Mouse (Mus musculus): Measurements from ENCODE around the gene Akt1. TPM values are rescaled to one million over a fixed set of nuclear protein-coding genes. Genes with fewer than 3 reads are reported as not detected.

Akt1 gene
- polyA plus RNA-seq, 1 experiment from 2014 or later: 80.0 TPM

- Histone ChIP-seq H3K27ac (replicated peaks) (no peak overlapping the region), H3K36me3 (no peaks in the 10 kb centered on the region), H3K9ac (replicated peaks) (no peak overlapping the region), H3K4me2 (replicated peaks) (no peak overlapping the region), H3K9me3 (no peaks in the 10 kb centered on the region), H3K27me3 (no peaks in the 10 kb centered on the region; the same call in 1 of the 2 replicates), H3K4me1 (peaks cover 12% of the 10 kb centered on the region), H3K4me3 (no peak overlapping the region)
- ATAC-seq (ENCODE audit: low FRiP score, low read depth): no peak
- WGBS: 83% methylated on average over 5 of the region's 5 CpGs
Observed at GRCm38 (mm10) chr12:112630796-112631195, 43.9 kb downstream of the Akt1 start.

- Histone ChIP-seq H3K9me3 (no peaks in the 10 kb centered on the region), H3K27me3 (no peaks in the 10 kb centered on the region; the same call in 1 of the 2 replicates), H3K4me3 (no peak overlapping the region), H3K27ac (replicated peaks) (no peak overlapping the region), H3K4me1 (peaks cover 12% of the 10 kb centered on the region), H3K36me3 (no peaks in the 10 kb centered on the region), H3K4me2 (replicated peaks) (no peak overlapping the region), H3K9ac (replicated peaks) (no peak overlapping the region)
- no peak for ATAC-seq (ENCODE audit: low FRiP score, low read depth)
- WGBS: 94% methylated on average over 12 of the region's 12 CpGs
Observed at GRCm38 (mm10) chr12:112630029-112630428, 44.7 kb downstream of the Akt1 start.

GRCm38 (mm10) chr12:112628928-112629721, 45.6 kb downstream of the Akt1 start:
- no peaks in the 10 kb centered on the region for H3K9me3 ChIP-seq
- H3K27ac ChIP-seq (replicated peaks): no peak overlapping the region
- WGBS: 39% methylated on average over 19 of the region's 19 CpGs
- peak overlapping the region; percentile 14; the same call in 1 of the 2 replicates for H3K4me3 ChIP-seq
- H3K4me2 ChIP-seq (replicated peaks): peak overlapping the region; percentile 46
- ATAC-seq (ENCODE audit: low FRiP score, low read depth): peak; percentile 80
- no peaks in the 10 kb centered on the region for H3K36me3 ChIP-seq
- H3K27me3 ChIP-seq: no peaks in the 10 kb centered on the region; the same call in 1 of the 2 replicates
- H3K9ac ChIP-seq (replicated peaks): 0 out of 2 replicates have a peak overlapping the region, but pooled peaks have one; percentile 15
- peaks cover 12% of the 10 kb centered on the region for H3K4me1 ChIP-seq

- Histone ChIP-seq H3K27ac (replicated peaks) (no peak overlapping the region), H3K4me3 (no peak overlapping the region), H3K36me3 (no peaks in the 10 kb centered on the region), H3K4me2 (replicated peaks) (no peak overlapping the region), H3K9me3 (no peaks in the 10 kb centered on the region), H3K9ac (replicated peaks) (no peak overlapping the region), H3K27me3 (0 out of 2 replicates have a peak, but pooled peaks cover 4% of the 10 kb centered on the region), H3K4me1 (peaks cover 17% of the 10 kb centered on the region)
- no peak for ATAC-seq (ENCODE audit: low FRiP score, low read depth)
- 89% methylated on average over 6 of the region's 6 CpGs for WGBS
Observed at GRCm38 (mm10) chr12:112628197-112628596, 46.5 kb downstream of the Akt1 start.

- H3K4me3 ChIP-seq: no peak overlapping the region
- H3K27ac ChIP-seq (replicated peaks): no peak overlapping the region
- no peaks in the 10 kb centered on the region for H3K36me3 ChIP-seq
- H3K27me3 ChIP-seq: peaks cover 13% of the 10 kb centered on the region
- H3K4me1 ChIP-seq: peaks cover 17% of the 10 kb centered on the region
- H3K9me3 ChIP-seq: no peaks in the 10 kb centered on the region
- no peak overlapping the region for H3K4me2 ChIP-seq (replicated peaks)
- no peak for ATAC-seq (ENCODE audit: low FRiP score, low read depth)
- no peak overlapping the region for H3K9ac ChIP-seq (replicated peaks)
- 62% methylated on average over 7 of the region's 7 CpGs for WGBS
Observed at GRCm38 (mm10) chr12:112627097-112627881, 47.4 kb downstream of the Akt1 start.

GRCm38 (mm10) chr12:112626455-112626854, 48.2 kb downstream of the Akt1 start:
- H3K27me3 ChIP-seq: peaks cover 22% of the 10 kb centered on the region
- no peak overlapping the region for H3K27ac ChIP-seq (replicated peaks)
- H3K4me2 ChIP-seq (replicated peaks): no peak overlapping the region
- no peak overlapping the region for H3K9ac ChIP-seq (replicated peaks)
- peaks cover 17% of the 10 kb centered on the region for H3K4me1 ChIP-seq
- H3K9me3 ChIP-seq: no peaks in the 10 kb centered on the region
- no peaks in the 10 kb centered on the region for H3K36me3 ChIP-seq
- H3K4me3 ChIP-seq: no peak overlapping the region
- ATAC-seq (ENCODE audit: low FRiP score, low read depth): no peak
- 73% methylated on average over 6 of the region's 6 CpGs for WGBS

GRCm38 (mm10) chr12:112625700-112626099, 49.0 kb downstream of the Akt1 start:
- H3K27me3 ChIP-seq: peaks cover 29% of the 10 kb centered on the region
- no peaks in the 10 kb centered on the region for H3K9me3 ChIP-seq
- H3K4me3 ChIP-seq: no peak overlapping the region
- H3K4me2 ChIP-seq (replicated peaks): no peak overlapping the region
- H3K4me1 ChIP-seq: peaks cover 17% of the 10 kb centered on the region
- no peak for ATAC-seq (ENCODE audit: low FRiP score, low read depth)
- WGBS: 76% methylated on average over 4 of the region's 4 CpGs
- no peaks in the 10 kb centered on the region for H3K36me3 ChIP-seq
- no peak overlapping the region for H3K27ac ChIP-seq (replicated peaks)
- no peak overlapping the region for H3K9ac ChIP-seq (replicated peaks)

GRCm38 (mm10) chr12:112623742-112624141, 50.9 kb downstream of the Akt1 start:
- H3K9me3 ChIP-seq: no peaks in the 10 kb centered on the region
- H3K4me1 ChIP-seq: peaks cover 22% of the 10 kb centered on the region
- H3K36me3 ChIP-seq: no peaks in the 10 kb centered on the region
- H3K27ac ChIP-seq (replicated peaks): no peak overlapping the region
- 13% methylated on average over 2 of the region's 2 CpGs for WGBS
- peaks cover 49% of the 10 kb centered on the region for H3K27me3 ChIP-seq
- H3K4me3 ChIP-seq: no peak overlapping the region
- peak; percentile 36; the same call in 1 of the 2 replicates for ATAC-seq (ENCODE audit: low FRiP score, low read depth)
- no peak overlapping the region for H3K4me2 ChIP-seq (replicated peaks)
- no peak overlapping the region for H3K9ac ChIP-seq (replicated peaks)

GRCm38 (mm10) chr12:112621900-112622299, 52.8 kb downstream of the Akt1 start:
- ATAC-seq (ENCODE audit: low FRiP score, low read depth): no peak
- 86% methylated on average over 3 of the region's 3 CpGs for WGBS
- Histone ChIP-seq H3K4me1 (peaks cover 20% of the 10 kb centered on the region; the same call in 1 of the 2 replicates), H3K27ac (replicated peaks) (no peak overlapping the region), H3K36me3 (no peaks in the 10 kb centered on the region), H3K9ac (replicated peaks) (no peak overlapping the region), H3K4me3 (no peak overlapping the region), H3K27me3 (peaks cover 67% of the 10 kb centered on the region), H3K9me3 (no peaks in the 10 kb centered on the region), H3K4me2 (replicated peaks) (no peak overlapping the region)

- peaks cover 20% of the 10 kb centered on the region; the same call in 1 of the 2 replicates for H3K4me1 ChIP-seq
- WGBS: 11% methylated on average over 16 of the region's 16 CpGs
- ATAC-seq (ENCODE audit: low FRiP score, low read depth): 0 out of 2 replicates have a peak, but pooled peaks have one; percentile 5
Observed at GRCm38 (mm10) chr12:112620354-112621061, 54.2 kb downstream of the Akt1 start.

GRCm38 (mm10) chr12:112619686-112620353, 54.9 kb downstream of the Akt1 start, which contains the start of gene Adssl1:
Adssl1 (plus strand) TSS chr12:112620045.
- Histone ChIP-seq H3K4me3 (peak within 1 kb of the TSS; percentile 52), H3K4me2 (replicated peaks) (peak within 1 kb of the TSS; percentile 95), H3K4me1 (peaks cover 20% of the 10 kb centered on the region; the same call in 1 of the 2 replicates), H3K36me3 (no peaks in the 10 kb centered on the region), H3K27ac (replicated peaks) (no peak within 1 kb of the TSS), H3K27me3 (peaks cover 70% of the 10 kb centered on the region), H3K9ac (replicated peaks) (peak within 1 kb of the TSS; percentile 66), H3K9me3 (no peaks in the 10 kb centered on the region)
- WGBS: under 1% methylated on average over 56 of the region's 56 CpGs
- peak; percentile 39 for ATAC-seq (ENCODE audit: low FRiP score, low read depth)

More at GRCm38 (mm10) chr12:112620354-112621061, 54.2 kb downstream of the Akt1 start:
- H3K9me3 ChIP-seq: no peaks in the 10 kb centered on the region
- no peak overlapping the region for H3K27ac ChIP-seq (replicated peaks)
- peak overlapping the region; percentile 66 for H3K9ac ChIP-seq (replicated peaks)
- H3K4me2 ChIP-seq (replicated peaks): peak overlapping the region; percentile 95
- H3K36me3 ChIP-seq: no peaks in the 10 kb centered on the region
- H3K4me3 ChIP-seq: peak overlapping the region; percentile 52
- H3K27me3 ChIP-seq: peaks cover 70% of the 10 kb centered on the region
